Mouse (Mus musculus) cerebellum, adult 2 months (tissue): ENCODE data around the gene Fxr2.

Experiments used
- CTCF ChIP-seq: fragments of 200-500 bp; IDR thresholded peaks from 2 replicates; pipeline ENCODE4 v1.5.1; 2011; ENCODE audit warnings: low read depth, mild to moderate bottlenecking, control low read depth, low read length, moderate library complexity, borderline replicate concordance; ENCODE audit not compliant: insufficient read depth
- POLR2A ChIP-seq: fragments of 200-500 bp; IDR thresholded peaks from 2 replicates; pipeline ENCODE4 v1.6.1; 2011; ENCODE audit warnings: low read length, control low read depth, borderline replicate concordance; ENCODE audit not compliant: insufficient read depth

GRCm38 (mm10) chr11:69672211-69672706, 39.5 kb downstream of the Fxr2 start, which contains the start of gene Eif4a1:
- peak; percentile 85; the same call in 1 of the 2 replicates for TF ChIP-seq POLR2A
- no peak for TF ChIP-seq CTCF
